Mouse (Mus musculus) intestine, postnatal 0 days (tissue): ENCODE data around the gene Nrip1. TPM values are rescaled to one million over a fixed set of nuclear protein-coding genes. Genes with fewer than 3 reads are reported as not detected.

Source experiments
- ATAC-seq: fragments of 200-750 bp; cut with Nextera tagmentation; 2 replicates; pipeline ENCODE4 v1.8.0; 2017; ENCODE audit warnings: mild to moderate bottlenecking, moderate TSS enrichment, moderate library complexity
- H3K27ac ChIP-seq: fragments of 300-500 bp; sonication (generic); 2 replicates; pipeline ENCODE4 v1.5.1; 2014; ENCODE audit warnings: mild to moderate bottlenecking, low read depth, low read length, moderate library complexity
- H3K27me3 ChIP-seq: fragments of 300-500 bp; sonication (generic); replicated peaks from 2 replicates; pipeline ENCODE4 v1.6.1; 2014; ENCODE audit warnings: low read length, mixed read lengths; ENCODE audit not compliant: control insufficient read depth, insufficient read depth
- H3K36me3 ChIP-seq: fragments of 300-500 bp; sonication (generic); 2 replicates; pipeline ENCODE4 v1.6.1; 2014; ENCODE audit warnings: mild to moderate bottlenecking, moderate library complexity; ENCODE audit not compliant: control insufficient read depth, insufficient read depth
- H3K4me1 ChIP-seq: fragments of 300-500 bp; sonication (generic); replicated peaks from 2 replicates; pipeline ENCODE4 v1.6.1; 2014; ENCODE audit warnings: antibody characterized with exemption, low read length, mixed read lengths; ENCODE audit not compliant: control insufficient read depth, insufficient read depth
- H3K4me2 ChIP-seq: fragments of 300-500 bp; sonication (generic); replicated peaks from 2 replicates; pipeline ENCODE4 v1.6.1; 2014; ENCODE audit warnings: low read depth, mild to moderate bottlenecking, moderate library complexity
- H3K4me3 ChIP-seq: fragments of 300-500 bp; sonication (generic); 2 replicates; pipeline ENCODE4 v1.5.1; 2014; ENCODE audit warnings: low read depth, low read length
- H3K9ac ChIP-seq: fragments of 300-500 bp; sonication (generic); 2 replicates; pipeline ENCODE4 v1.6.1; 2014; ENCODE audit warnings: mild to moderate bottlenecking, low read depth, low read length
- H3K9me3 ChIP-seq: fragments of 300-500 bp; sonication (generic); 2 replicates; pipeline ENCODE4 v1.6.1; 2016; ENCODE audit warnings: mixed run types; ENCODE audit not compliant: control insufficient read depth
- CTCF ChIP-seq: sonication (generic); IDR thresholded peaks from 2 replicates; pipeline ENCODE4 v1.5.1; 2016; ENCODE audit warnings: low read depth, mild to moderate bottlenecking, control low read depth, antibody characterized with exemption, moderate library complexity
- WGBS: fragments of 180-500 bp; shearing (Covaris S2); extraction: QIAGEN DNeasy Blood & Tissue Kit; methylation state at CpG from one replicate; pipeline ENCODE4 v1.1.7; 2014; 5-methylcytosine and 5-hydroxymethylcytosine counted together
- polyA plus RNA-seq: library from polyadenylated mRNA; unstranded; fragments of >200 nt; fragmentation: Nextera tagmentation; extraction: Ambion mirVana; gene quantifications from 2 replicates; pipeline ENCODE4 v1.2.1, GENCODE M21; 2015

Nrip1 gene
- polyA plus RNA-seq, 1 experiment from 2014 or later: 27.8 TPM

GRCm38 (mm10) chr16:76346371-76346770 lies 27.3 kb downstream of the Nrip1 start:
- Histone ChIP-seq H3K9me3 (no peaks in the 10 kb centered on the region), H3K27ac (no peak overlapping the region), H3K27me3 (no peaks in the 10 kb centered on the region), H3K9ac (no peak overlapping the region), H3K4me3 (no peak overlapping the region), H3K4me1 (no peaks in the 10 kb centered on the region; the same call in 1 of the 2 replicates), H3K36me3 (peaks cover 25% of the 10 kb centered on the region), H3K4me2 (no peak overlapping the region)
- no peak for TF ChIP-seq CTCF
- WGBS: 73% methylated on average over 7 of the region's 7 CpGs
- no peak for ATAC-seq

- Histone ChIP-seq H3K9me3 (no peaks in the 10 kb centered on the region), H3K4me1 (no peaks in the 10 kb centered on the region; the same call in 1 of the 2 replicates), H3K27ac (no peak overlapping the region), H3K36me3 (peaks cover 15% of the 10 kb centered on the region), H3K4me3 (no peak overlapping the region), H3K9ac (no peak overlapping the region), H3K27me3 (no peaks in the 10 kb centered on the region), H3K4me2 (no peak overlapping the region)
- ATAC-seq: no peak
- no peak for TF ChIP-seq CTCF
- WGBS: 90% methylated on average over 3 of the region's 3 CpGs
Measured at GRCm38 (mm10) chr16:76344761-76345368, 28.8 kb downstream of the Nrip1 start.

GRCm38 (mm10) chr16:76344030-76344429 lies 29.6 kb downstream of the Nrip1 start:
- Histone ChIP-seq H3K9ac (no peak overlapping the region), H3K36me3 (peaks cover 7% of the 10 kb centered on the region), H3K4me2 (no peak overlapping the region), H3K27me3 (no peaks in the 10 kb centered on the region), H3K4me3 (no peak overlapping the region), H3K4me1 (no peaks in the 10 kb centered on the region; the same call in 1 of the 2 replicates), H3K27ac (no peak overlapping the region), H3K9me3 (no peaks in the 10 kb centered on the region)
- no peak for ATAC-seq
- no peak for TF ChIP-seq CTCF
- WGBS: 95% methylated on average over 2 of the region's 2 CpGs

- H3K4me3 ChIP-seq: no peak overlapping the region
- no peak overlapping the region for H3K4me2 ChIP-seq
- peak; percentile 71 for ATAC-seq
- H3K36me3 ChIP-seq: peaks cover 12% of the 10 kb centered on the region
- no peak overlapping the region for H3K9ac ChIP-seq
- TF ChIP-seq CTCF: no peak
- H3K27me3 ChIP-seq: no peaks in the 10 kb centered on the region
- H3K9me3 ChIP-seq: no peaks in the 10 kb centered on the region
- peak overlapping the region; percentile 11; the same call in 1 of the 2 replicates for H3K27ac ChIP-seq
- WGBS: 47% methylated on average over 8 of the region's 8 CpGs
- no peaks in the 10 kb centered on the region; the same call in 1 of the 2 replicates for H3K4me1 ChIP-seq
Measured at GRCm38 (mm10) chr16:76341636-76342035, 32.0 kb downstream of the Nrip1 start.

- peaks cover 5% of the 10 kb centered on the region; the same call in 1 of the 2 replicates for H3K36me3 ChIP-seq
- H3K9me3 ChIP-seq: no peaks in the 10 kb centered on the region
- WGBS: 70% methylated on average over 10 of the region's 10 CpGs
- H3K27ac ChIP-seq: no peak overlapping the region
- no peak for TF ChIP-seq CTCF
- H3K4me1 ChIP-seq: no peaks in the 10 kb centered on the region; the same call in 1 of the 2 replicates
- no peak overlapping the region for H3K4me2 ChIP-seq
- no peak overlapping the region for H3K4me3 ChIP-seq
- ATAC-seq: no peak
- no peaks in the 10 kb centered on the region for H3K27me3 ChIP-seq
- no peak overlapping the region for H3K9ac ChIP-seq
Measured at GRCm38 (mm10) chr16:76339256-76339655, 34.4 kb downstream of the Nrip1 start.

- WGBS: 82% methylated on average over 7 of the region's 7 CpGs
- Histone ChIP-seq H3K27ac (no peak overlapping the region), H3K4me3 (no peak overlapping the region), H3K4me2 (no peak overlapping the region), H3K27me3 (no peaks in the 10 kb centered on the region), H3K36me3 (peaks cover 5% of the 10 kb centered on the region; the same call in 1 of the 2 replicates), H3K9ac (no peak overlapping the region), H3K4me1 (no peaks in the 10 kb centered on the region; the same call in 1 of the 2 replicates), H3K9me3 (no peaks in the 10 kb centered on the region)
- no peak for TF ChIP-seq CTCF
- ATAC-seq: no peak
Measured at GRCm38 (mm10) chr16:76337351-76337750, 36.3 kb downstream of the Nrip1 start.
